Mouse (Mus musculus) small intestine, adult 2 months (tissue): ENCODE measurements around the gene Rabgap1l.

ENCODE experiments used
- CTCF ChIP-seq: fragments of 200-500 bp; IDR thresholded peaks from 2 replicates; pipeline ENCODE4 v1.5.1; 2012; ENCODE audit warnings: low read depth, mild to moderate bottlenecking, control low read depth, inconsistent platforms, low read length, moderate library complexity, mixed read lengths; ENCODE audit not compliant: insufficient replicate concordance, insufficient read length; ENCODE audit errors: extremely low read depth
- POLR2A ChIP-seq: fragments of 200-500 bp; IDR thresholded peaks from 2 replicates; pipeline ENCODE4 v1.6.1; 2012; ENCODE audit warnings: low read depth, mild to moderate bottlenecking, control low read depth, inconsistent platforms, low read length, moderate library complexity

DNA sequence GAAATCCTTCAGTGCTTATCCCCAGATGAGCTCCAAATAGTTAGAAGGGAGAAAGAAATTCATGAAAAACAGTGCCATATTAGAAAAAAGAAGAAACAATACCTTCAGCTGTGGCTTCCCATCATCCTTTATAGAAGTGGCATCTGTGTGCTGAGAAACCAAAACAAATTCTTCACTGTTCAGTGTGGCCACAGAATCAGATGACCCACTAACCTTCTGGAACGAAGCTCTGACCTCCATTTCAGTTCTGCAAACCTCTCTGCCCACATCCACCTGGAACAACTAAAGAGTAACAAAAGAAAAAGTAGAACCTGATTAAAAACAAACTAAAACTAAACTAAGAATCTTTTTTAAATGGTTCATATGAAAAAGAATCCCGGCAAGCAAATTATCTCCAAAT lies 52.4 kb downstream of the Rabgap1l start:
- TF ChIP-seq CTCF (no peak), POLR2A (no peak)
